Mouse (Mus musculus): ENCODE results near the gene Hsf2bp. TPM values are rescaled to one million over a fixed set of nuclear protein-coding genes. Genes with fewer than 3 reads are reported as not detected.
A peak's percentile ranks its signal among the peaks of the same experiment; 100 is the strongest.

The Hsf2bp gene
- polyA plus RNA-seq, 1 experiment: 34.3 TPM

DNA sequence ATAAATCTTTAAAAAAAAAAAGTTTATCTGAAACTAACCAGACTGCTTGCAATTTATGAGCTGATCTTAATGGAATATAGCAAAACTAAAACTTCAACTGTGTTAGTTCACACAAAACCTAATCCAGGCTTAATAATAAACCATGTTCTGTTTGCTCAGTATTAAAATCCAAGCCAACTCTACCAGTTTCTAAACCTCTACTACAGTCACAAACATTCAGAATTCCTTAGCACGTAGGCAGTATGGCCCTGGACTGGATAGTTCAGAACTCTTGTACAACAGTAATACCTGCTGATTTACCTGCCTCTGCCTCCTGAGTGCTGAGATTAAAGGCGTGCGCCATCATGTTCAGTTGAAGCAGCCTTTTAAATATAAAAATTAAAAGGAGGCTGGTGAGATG, 14.2 kb downstream of the Hsf2bp start:
- Histone ChIP-seq H3K36me3 (ENCODE audit: control insufficient read depth, insufficient read depth, low read length) (peaks cover 3% of the 10 kb centered on the region), H3K27me3 (ENCODE audit: control insufficient read depth, insufficient read depth, low read length) (no peaks in the 10 kb centered on the region), H3K4me3 (ENCODE audit: control insufficient read depth, low read depth, low read length) (no peak overlapping the region), H3K27ac (ENCODE audit: control insufficient read depth, insufficient read depth, low read depth, low read length) (no peak overlapping the region), H3K4me1 (ENCODE audit: control insufficient read depth, insufficient read depth, low read length) (no peaks in the 10 kb centered on the region)
- TF ChIP-seq POLR2A (IDR thresholded peaks at IDR 0.05; ENCODE audit: control insufficient read depth, low read depth, low read length) (no peak), CTCF (IDR thresholded peaks at IDR 0.05; ENCODE audit: control insufficient read depth, insufficient read depth, insufficient replicate concordance, low read depth, low read length) (no peak)

DNA sequence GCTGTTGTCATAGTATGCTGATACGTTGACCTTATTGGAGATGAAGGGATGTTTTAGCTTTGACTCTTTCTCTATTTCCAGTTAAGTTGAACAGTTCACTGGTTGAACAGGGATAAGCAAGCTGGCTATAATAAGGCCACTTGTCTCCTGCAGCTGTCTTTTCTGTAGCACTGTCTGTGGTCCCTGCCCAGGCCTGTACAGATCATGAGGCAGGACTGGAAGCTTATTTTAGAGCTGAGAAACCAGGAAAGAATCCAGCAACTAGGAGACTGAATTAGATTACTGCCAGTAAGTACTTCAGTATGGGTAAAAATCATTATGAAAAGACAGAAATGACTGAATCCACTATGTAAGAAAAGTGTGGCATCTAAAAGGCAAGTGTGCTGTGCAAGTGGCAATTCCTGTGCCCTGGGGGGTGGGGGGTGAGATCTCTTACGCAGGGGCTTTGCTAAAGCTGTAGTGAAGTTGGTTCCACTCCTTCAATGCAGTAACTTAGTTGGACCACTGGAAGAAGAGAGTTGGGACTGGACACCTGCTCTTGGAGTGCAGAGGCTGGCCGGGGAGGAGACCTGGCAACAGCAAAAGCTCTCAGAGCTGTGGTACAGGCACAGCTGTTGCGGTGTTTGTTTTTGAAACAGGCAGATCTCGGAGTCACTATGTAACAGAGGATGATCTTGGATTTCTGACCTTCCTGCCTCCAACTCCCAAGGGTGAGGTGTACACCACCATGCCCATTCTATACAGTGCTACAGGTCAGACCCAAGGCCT, 17.8 kb downstream of the Hsf2bp start:
- Histone ChIP-seq H3K4me3 (ENCODE audit: control insufficient read depth, low read depth, low read length) (no peak overlapping the region), H3K4me1 (ENCODE audit: control insufficient read depth, insufficient read depth, low read length) (no peaks in the 10 kb centered on the region), H3K36me3 (ENCODE audit: control insufficient read depth, insufficient read depth, low read length) (peaks cover 3% of the 10 kb centered on the region), H3K27me3 (ENCODE audit: control insufficient read depth, insufficient read depth, low read length) (no peaks in the 10 kb centered on the region), H3K27ac (ENCODE audit: control insufficient read depth, insufficient read depth, low read depth, low read length) (no peak overlapping the region)
- no peak for TF ChIP-seq POLR2A (IDR thresholded peaks at IDR 0.05; ENCODE audit: control insufficient read depth, low read depth, low read length)
- TF ChIP-seq CTCF (IDR thresholded peaks at IDR 0.05; ENCODE audit: control insufficient read depth, insufficient read depth, insufficient replicate concordance, low read depth, low read length): no peak

DNA sequence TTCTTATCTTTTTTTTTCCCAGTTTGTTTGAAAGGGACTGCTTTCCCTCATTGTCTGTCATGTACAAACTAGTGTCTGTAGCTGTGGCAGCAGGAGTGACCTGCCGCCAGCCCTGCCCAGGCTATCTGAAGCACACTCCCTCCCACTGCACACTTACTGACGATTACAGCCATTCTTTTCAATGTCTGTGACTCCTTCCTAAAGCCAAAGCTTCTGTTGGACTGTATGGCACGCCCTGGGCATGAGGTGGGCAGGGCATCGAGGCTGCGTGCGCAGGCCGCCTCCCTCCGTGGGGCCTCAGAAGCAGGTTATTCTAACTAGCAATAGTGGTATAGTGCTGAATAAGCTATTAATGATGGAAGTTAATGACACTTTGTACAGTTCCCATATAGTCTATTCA, 19.7 kb downstream of the Hsf2bp start:
- TF ChIP-seq POLR2A (IDR thresholded peaks at IDR 0.05; ENCODE audit: control insufficient read depth, low read depth, low read length) (no peak), CTCF (IDR thresholded peaks at IDR 0.05; ENCODE audit: control insufficient read depth, insufficient read depth, insufficient replicate concordance, low read depth, low read length) (no peak)
- H3K4me1 ChIP-seq (ENCODE audit: control insufficient read depth, insufficient read depth, low read length): no peaks in the 10 kb centered on the region
- H3K4me3 ChIP-seq (ENCODE audit: control insufficient read depth, low read depth, low read length): no peak overlapping the region
- no peaks in the 10 kb centered on the region for H3K27me3 ChIP-seq (ENCODE audit: control insufficient read depth, insufficient read depth, low read length)
- H3K27ac ChIP-seq (ENCODE audit: control insufficient read depth, insufficient read depth, low read depth, low read length): no peak overlapping the region
- peaks cover 5% of the 10 kb centered on the region for H3K36me3 ChIP-seq (ENCODE audit: control insufficient read depth, insufficient read depth, low read length)

DNA sequence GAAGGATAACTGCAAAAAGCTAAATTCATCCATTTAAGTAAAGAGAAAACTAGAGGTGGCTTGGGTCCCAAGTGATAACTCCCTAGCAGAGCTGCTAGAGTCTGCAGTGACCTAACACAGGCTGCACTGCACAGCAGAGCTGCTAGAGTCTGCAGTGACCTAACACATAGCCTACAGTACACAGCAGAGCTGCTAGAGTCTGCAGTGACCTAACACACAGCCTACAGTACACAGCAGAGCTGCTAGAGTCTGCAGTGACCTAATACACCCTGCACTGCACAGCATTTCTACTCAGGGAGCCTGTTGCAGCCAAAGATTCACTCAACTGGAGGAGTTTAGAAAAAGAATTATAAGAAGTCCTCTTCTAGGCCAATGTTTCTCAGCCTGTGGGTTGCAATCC, 22.5 kb downstream of the Hsf2bp start:
- no peak overlapping the region for H3K4me3 ChIP-seq (ENCODE audit: control insufficient read depth, low read depth, low read length)
- peaks cover 2% of the 10 kb centered on the region for H3K36me3 ChIP-seq (ENCODE audit: control insufficient read depth, insufficient read depth, low read length)
- no peak for TF ChIP-seq CTCF (IDR thresholded peaks at IDR 0.05; ENCODE audit: control insufficient read depth, insufficient read depth, insufficient replicate concordance, low read depth, low read length)
- no peak for TF ChIP-seq POLR2A (IDR thresholded peaks at IDR 0.05; ENCODE audit: control insufficient read depth, low read depth, low read length)
- no peaks in the 10 kb centered on the region for H3K4me1 ChIP-seq (ENCODE audit: control insufficient read depth, insufficient read depth, low read length)
- no peak overlapping the region for H3K27ac ChIP-seq (ENCODE audit: control insufficient read depth, insufficient read depth, low read depth, low read length)
- H3K27me3 ChIP-seq (ENCODE audit: control insufficient read depth, insufficient read depth, low read length): no peaks in the 10 kb centered on the region

DNA sequence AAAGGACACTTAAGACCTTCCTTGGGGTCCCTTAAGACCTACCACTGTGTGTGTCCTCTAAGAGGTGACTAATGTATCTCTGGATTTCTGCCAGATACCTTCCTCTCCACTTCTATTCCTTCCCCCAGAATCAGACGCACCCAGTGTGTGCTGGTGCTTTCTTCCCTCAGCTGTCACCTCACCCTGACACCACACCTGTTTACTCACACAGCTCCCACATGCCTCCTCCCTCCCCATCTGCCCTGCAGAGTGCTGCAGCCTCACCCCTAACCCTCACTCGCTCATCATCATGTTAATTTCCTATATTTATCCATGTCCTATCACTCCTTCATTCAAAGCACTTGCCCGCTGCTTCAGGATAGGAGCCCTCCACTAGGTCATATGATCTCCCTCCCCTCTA, 23.9 kb downstream of the Hsf2bp start:
- TF ChIP-seq POLR2A (IDR thresholded peaks at IDR 0.05; ENCODE audit: control insufficient read depth, low read depth, low read length): no peak
- no peak for TF ChIP-seq CTCF (IDR thresholded peaks at IDR 0.05; ENCODE audit: control insufficient read depth, insufficient read depth, insufficient replicate concordance, low read depth, low read length)
- Histone ChIP-seq H3K4me1 (ENCODE audit: control insufficient read depth, insufficient read depth, low read length) (no peaks in the 10 kb centered on the region), H3K27me3 (ENCODE audit: control insufficient read depth, insufficient read depth, low read length) (no peaks in the 10 kb centered on the region), H3K36me3 (ENCODE audit: control insufficient read depth, insufficient read depth, low read length) (peaks cover 2% of the 10 kb centered on the region), H3K27ac (ENCODE audit: control insufficient read depth, insufficient read depth, low read depth, low read length) (no peak overlapping the region), H3K4me3 (ENCODE audit: control insufficient read depth, low read depth, low read length) (peak overlapping the region; percentile 60)

DNA sequence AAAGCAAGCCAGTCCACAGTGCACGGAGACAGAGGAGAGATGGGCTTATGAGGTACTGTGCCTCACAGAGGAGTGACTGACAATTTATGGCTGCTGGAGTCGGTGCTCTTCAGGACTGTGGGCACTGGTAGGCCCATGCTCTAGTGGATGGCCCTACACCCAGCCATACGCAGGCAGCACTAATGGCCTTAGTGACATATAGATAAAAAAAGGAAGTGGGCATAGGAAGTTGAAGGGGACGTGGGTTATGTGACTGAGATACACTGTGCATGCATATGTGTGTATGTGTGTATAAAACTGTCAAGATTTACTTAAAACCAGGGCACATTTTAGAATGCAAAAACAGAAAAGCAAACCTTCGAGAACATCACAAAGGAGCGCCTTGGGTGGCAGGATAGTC, 24.5 kb downstream of the Hsf2bp start:
- no peak overlapping the region for H3K4me3 ChIP-seq (ENCODE audit: control insufficient read depth, low read depth, low read length)
- H3K27ac ChIP-seq (ENCODE audit: control insufficient read depth, insufficient read depth, low read depth, low read length): no peak overlapping the region
- no peaks in the 10 kb centered on the region for H3K27me3 ChIP-seq (ENCODE audit: control insufficient read depth, insufficient read depth, low read length)
- no peaks in the 10 kb centered on the region for H3K4me1 ChIP-seq (ENCODE audit: control insufficient read depth, insufficient read depth, low read length)
- no peak for TF ChIP-seq CTCF (IDR thresholded peaks at IDR 0.05; ENCODE audit: control insufficient read depth, insufficient read depth, insufficient replicate concordance, low read depth, low read length)
- H3K36me3 ChIP-seq (ENCODE audit: control insufficient read depth, insufficient read depth, low read length): peaks cover 2% of the 10 kb centered on the region

DNA sequence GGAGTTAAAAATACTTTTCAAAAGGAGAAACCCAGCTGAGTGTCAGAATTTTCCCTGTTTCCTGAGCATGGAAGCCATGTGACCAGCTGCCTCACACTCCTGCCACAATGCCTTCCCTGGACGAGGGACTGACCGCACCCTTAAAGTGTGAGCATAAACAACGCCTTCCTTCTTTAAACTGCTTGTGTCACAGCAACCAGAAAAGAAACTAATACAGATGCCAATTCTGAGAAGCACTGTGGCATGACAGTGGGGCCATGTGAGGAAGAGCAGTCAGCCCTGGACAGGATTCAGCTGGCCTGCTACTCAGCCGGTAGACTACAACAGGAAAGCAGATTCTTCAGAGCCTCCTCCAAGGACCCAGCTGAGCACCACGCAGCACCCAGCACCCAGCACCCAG, 29.3 kb downstream of the Hsf2bp start:
- no peak overlapping the region for H3K27ac ChIP-seq (ENCODE audit: control insufficient read depth, insufficient read depth, low read depth, low read length)
- H3K36me3 ChIP-seq (ENCODE audit: control insufficient read depth, insufficient read depth, low read length): peaks cover 2% of the 10 kb centered on the region; the same call in 1 of the 2 replicates
- no peaks in the 10 kb centered on the region for H3K27me3 ChIP-seq (ENCODE audit: control insufficient read depth, insufficient read depth, low read length)
- no peaks in the 10 kb centered on the region for H3K4me1 ChIP-seq (ENCODE audit: control insufficient read depth, insufficient read depth, low read length)
- no peak overlapping the region for H3K4me3 ChIP-seq (ENCODE audit: control insufficient read depth, low read depth, low read length)
- no peak for TF ChIP-seq CTCF (IDR thresholded peaks at IDR 0.05; ENCODE audit: control insufficient read depth, insufficient read depth, insufficient replicate concordance, low read depth, low read length)
- no peak for TF ChIP-seq POLR2A (IDR thresholded peaks at IDR 0.05; ENCODE audit: control insufficient read depth, low read depth, low read length)

Data from testis, adult 2 months (tissue).